ENCODE assay signal across 7 mouse cellular contexts in the genomic region with DNA sequence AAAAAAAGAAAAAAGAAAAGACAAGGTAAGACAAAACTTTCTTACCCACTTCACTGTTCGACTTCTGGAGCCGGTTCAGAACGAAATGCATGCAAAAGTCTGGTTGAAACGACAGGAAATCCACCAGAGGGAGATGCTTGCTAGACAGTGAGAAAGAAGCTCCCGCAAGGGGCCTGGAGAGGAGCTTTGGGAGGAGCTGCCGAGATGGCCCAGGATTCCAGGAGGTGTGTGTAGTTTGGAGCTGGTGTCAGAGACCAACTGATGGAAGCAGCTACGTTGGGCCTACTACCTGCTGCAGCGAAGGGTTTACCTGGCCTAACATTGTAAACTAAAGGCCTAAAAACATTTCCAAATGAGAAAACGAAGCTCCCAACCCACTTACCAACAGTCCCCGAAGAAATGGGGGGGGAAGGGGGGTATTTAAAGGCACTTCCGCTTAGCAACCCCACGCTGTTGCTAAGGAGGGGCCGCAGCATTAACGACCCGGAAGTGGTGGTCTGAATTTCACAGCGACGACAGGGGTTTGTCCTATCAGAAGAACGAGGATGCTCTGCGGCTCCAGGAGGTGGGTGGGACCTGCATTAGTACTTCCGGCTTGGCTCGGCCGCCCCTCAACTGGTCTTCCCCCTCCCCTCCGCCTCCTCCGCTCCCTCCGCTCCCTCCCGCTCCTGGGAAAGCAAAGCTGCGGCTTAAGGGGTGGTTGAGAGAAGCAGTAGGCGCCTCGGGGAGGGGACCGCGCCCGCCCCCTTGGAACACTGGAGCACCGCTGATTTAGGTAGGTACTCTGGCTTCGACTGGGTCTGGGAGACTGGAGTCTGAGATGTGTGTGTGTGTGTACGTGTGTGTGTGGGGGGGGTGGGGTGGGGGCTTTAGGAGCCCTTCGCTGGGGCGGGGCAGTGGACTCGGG. TPM values are rescaled to one million over a fixed set of nuclear protein-coding genes. Genes with fewer than 3 reads are reported as not detected.
DNase-seq lines count a peak whose midpoint lies in the region; ATAC-seq lines count a peak whose summit lies in the region.

TSS of gene Trip4 (minus strand) at position 401 of the 907 bp plus-strand sequence.
TSS of gene Csnk1g1 (plus strand) at position 531 of the 907 bp plus-strand sequence.

- no peaks in the 10 kb centered on the region for H3K9me3 ChIP-seq in intestine, embryonic 16.5 days (ENCODE audit: control insufficient read depth, low read length)
- no peaks in the 10 kb centered on the region for H3K9me3 ChIP-seq in midbrain, embryonic 11.5 days (ENCODE audit: control insufficient read depth, low read length)

- 0 out of 2 replicates have a peak, but pooled peaks cover under 1% of the 10 kb centered on the region for H3K36me3 ChIP-seq in intestine, embryonic 16.5 days (ENCODE audit: control insufficient read depth, insufficient read depth, low read length)
- H3K36me3 ChIP-seq in midbrain, embryonic 11.5 days (ENCODE audit: control insufficient read depth, insufficient read depth, low read length), result peaks cover 3% of the 10 kb centered on the region; the same call in 1 of the 2 replicates

- H3K27me3 ChIP-seq in intestine, embryonic 16.5 days (replicated peaks; ENCODE audit: control insufficient read depth, insufficient read depth, low read length), result no peaks in the 10 kb centered on the region
- no peaks in the 10 kb centered on the region for H3K27me3 ChIP-seq in midbrain, embryonic 11.5 days (ENCODE audit: control insufficient read depth, insufficient read depth, low read length)

- intact Hi-C loops in left cerebral cortex, postnatal 36 days (cut with DNase I), result loop anchor here (2.0 kb wide), 1 partner anchor 96 kb away; no protein-coding TSS in a partner anchor

- under 1% methylated on average over 38 of the region's 38 CpGs for WGBS in intestine, embryonic 16.5 days
- 1% methylated on average over 38 of the region's 38 CpGs for WGBS in midbrain, embryonic 11.5 days

- peak; percentile 99 for ATAC-seq in intestine, embryonic 16.5 days
- peak; percentile 99 for ATAC-seq in midbrain, embryonic 11.5 days (ENCODE audit: low FRiP score)

- peak; percentile 97 for DNase-seq in adrenal gland, adult 8-10 months
- peak; percentile 96 for DNase-seq in embryo, embryonic 9.5 days (ENCODE audit: extremely low spot score)
- DNase-seq in gastrocnemius, postnatal 4 days (ENCODE audit: low spot score in 2 of 2), result peak; percentile 87 to 94
- peak; percentile 93 to 95 for DNase-seq in left cerebral cortex, postnatal 36 days (ENCODE audit: low spot score in 2 of 2)
- DNase-seq in midbrain, embryonic 11.5 days (ENCODE audit: low spot score, missing footprints), result peak; percentile 98
- peak; percentile 96 for DNase-seq in skeletal muscle tissue, adult 2 months (ENCODE audit: low read depth, low spot score)

- peak within 1 kb of the TSS; percentile 83 for H3K4me3 ChIP-seq in intestine, embryonic 16.5 days (ENCODE audit: low read length)
- H3K4me3 ChIP-seq in midbrain, embryonic 11.5 days (ENCODE audit: low read depth, low read length), result peak within 1 kb of the TSS; percentile 76

- peak within 1 kb of the TSS; percentile 70 for H3K4me2 ChIP-seq in intestine, embryonic 16.5 days (ENCODE audit: low read depth, low read length)
- peak within 1 kb of the TSS; percentile 87 for H3K4me2 ChIP-seq in midbrain, embryonic 11.5 days

- peak within 1 kb of the TSS; percentile 86 for H3K9ac ChIP-seq in intestine, embryonic 16.5 days (ENCODE audit: low read depth, low read length)
- peak within 1 kb of the TSS; percentile 84 for H3K9ac ChIP-seq in midbrain, embryonic 11.5 days (ENCODE audit: low read length)

- peak within 1 kb of the TSS; percentile 94 for H3K27ac ChIP-seq in intestine, embryonic 16.5 days (ENCODE audit: low read length)
- peak within 1 kb of the TSS; percentile 72 for H3K27ac ChIP-seq in midbrain, embryonic 11.5 days (ENCODE audit: low read depth, low read length)

- H3K4me1 ChIP-seq in intestine, embryonic 16.5 days (ENCODE audit: control insufficient read depth, insufficient read depth, low read length), result no peaks in the 10 kb centered on the region; the same call in 1 of the 2 replicates
- H3K4me1 ChIP-seq in midbrain, embryonic 11.5 days (ENCODE audit: control insufficient read depth, insufficient read depth, low read length), result peaks cover 7% of the 10 kb centered on the region; the same call in 1 of the 2 replicates

RNA-seq across cellular contexts. Expression of gene Trip4, which starts in this region (rescaled TPM):
- 10 to 100 TPM; 46.5 to 53.5 (median 48.1) TPM for total RNA-seq in adrenal gland, adult 8-10 months (2022)
- total RNA-seq in gastrocnemius, postnatal 4 days (2021), result 10 to 100 TPM; 23.9 to 24.4 TPM
- 20.3 and 22.2 TPM in 2 replicates for polyA plus RNA-seq in intestine, embryonic 16.5 days (2015; fragmentation: Nextera tagmentation; extraction: Ambion mirVana)
- 10 to 100 TPM; 31.9 to 36.4 TPM for total RNA-seq in left cerebral cortex, postnatal 36 days (2021)
- 33.7 and 37.2 TPM in 2 replicates for polyA plus RNA-seq in midbrain, embryonic 11.5 days (2014; fragmentation: Nextera tagmentation; extraction: Ambion mirVana)

RNA-seq across cellular contexts. Expression of gene Csnk1g1, which starts in this region (rescaled TPM):
- total RNA-seq in adrenal gland, adult 8-10 months (2022), result 10 to 100 TPM; 17.0 to 32.9 (median 26.0) TPM
- 10 to 100 TPM; 15.3 to 16.5 TPM for total RNA-seq in gastrocnemius, postnatal 4 days (2021)
- polyA plus RNA-seq in intestine, embryonic 16.5 days (2015; fragmentation: Nextera tagmentation; extraction: Ambion mirVana), result 9.4 and 9.9 TPM in 2 replicates
- total RNA-seq in left cerebral cortex, postnatal 36 days (2021), result 10 to 100 TPM; 36.9 to 50.0 TPM
- 18.4 and 19.6 TPM in 2 replicates for polyA plus RNA-seq in midbrain, embryonic 11.5 days (2014; fragmentation: Nextera tagmentation; extraction: Ambion mirVana)

Comparison
In these comparisons a context has a peak if more than half of its experiments do, and no peak if none do; other contexts are left out.
1. Peak in every context shown above with its lines: DNase-seq, ATAC-seq, H3K4me3 ChIP-seq and H3K27ac ChIP-seq.